Mouse (Mus musculus) retina, postnatal 1 day (tissue): ENCODE results near the gene Pbx4.

Experiments used
- DNase-seq: peaks from one replicate; pipeline ENCODE4 v3.0.0-alpha.2; 2012

Gene Pbx4

DNA sequence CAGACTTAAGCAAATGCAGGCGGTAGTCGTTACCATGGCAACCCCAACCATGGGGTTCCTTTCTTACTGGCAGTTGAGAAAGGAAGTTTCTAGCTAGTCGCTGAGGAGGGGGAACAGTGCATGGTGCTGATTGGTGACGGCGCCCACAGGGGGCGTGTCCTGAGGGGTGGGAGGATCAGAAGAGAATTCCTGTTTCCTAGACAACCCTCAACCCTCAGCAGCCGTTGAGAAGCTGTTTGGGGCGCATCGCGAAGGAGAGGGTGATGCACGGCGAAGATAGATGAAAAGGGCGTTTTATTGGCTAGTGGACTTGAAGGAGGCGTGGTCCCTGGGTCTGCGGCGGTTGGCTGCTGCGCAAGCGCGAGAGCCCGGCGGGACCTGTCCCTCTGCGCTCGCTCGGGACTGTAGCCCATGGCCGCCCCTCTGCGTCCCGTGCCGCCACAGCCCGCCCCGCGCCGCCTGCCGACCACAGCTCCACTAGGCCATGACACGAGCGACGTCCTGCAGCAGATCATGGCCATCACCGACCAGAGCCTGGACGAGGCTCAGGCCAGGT lies at the start of gene Pbx4:
Gene Pbx4, plus strand, starts transcription at position 194 of the 556 bp plus-strand sequence.
- peak; percentile 98 for DNase-seq

DNA sequence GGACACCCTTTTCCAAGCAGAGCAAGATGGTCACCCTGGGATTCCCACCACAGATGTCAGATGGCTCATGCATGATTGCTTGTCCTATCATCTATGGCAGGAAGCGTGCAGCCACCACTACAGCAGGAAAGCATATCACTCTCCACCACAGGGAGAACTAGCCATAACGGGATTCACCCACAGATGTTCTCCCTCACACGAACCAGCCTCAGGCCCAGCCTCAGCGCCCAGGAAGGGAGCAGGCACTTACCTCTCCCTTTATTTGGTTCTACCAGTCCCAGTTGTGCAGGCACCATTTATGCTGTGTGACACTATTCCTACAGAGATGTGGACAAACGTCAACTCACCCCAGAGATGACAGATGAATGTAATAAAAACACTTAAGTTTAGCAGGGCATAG lies 43.2 kb upstream of the Pbx4 start:
- DNase-seq, result no peak

DNA sequence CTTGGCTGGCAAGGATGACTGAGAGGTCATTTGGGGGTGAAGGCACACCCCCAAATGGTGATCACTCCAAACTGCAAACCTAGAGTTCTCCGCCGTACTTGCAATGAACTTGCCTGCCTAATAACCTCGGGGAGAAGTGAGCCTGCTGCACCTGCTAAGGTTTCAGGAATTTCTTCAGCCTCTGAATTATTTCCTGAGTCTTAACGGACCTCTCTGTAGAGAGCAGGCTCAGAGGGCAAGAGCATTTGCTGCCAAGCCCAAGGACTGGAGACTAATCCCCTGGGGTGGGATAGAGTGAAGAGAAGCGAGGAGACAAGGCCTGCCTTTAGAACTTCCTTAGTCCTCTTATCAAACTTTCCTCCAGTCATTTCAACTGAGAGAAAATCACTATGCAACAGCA lies 42.6 kb upstream of the Pbx4 start:
- no peak for DNase-seq

DNA sequence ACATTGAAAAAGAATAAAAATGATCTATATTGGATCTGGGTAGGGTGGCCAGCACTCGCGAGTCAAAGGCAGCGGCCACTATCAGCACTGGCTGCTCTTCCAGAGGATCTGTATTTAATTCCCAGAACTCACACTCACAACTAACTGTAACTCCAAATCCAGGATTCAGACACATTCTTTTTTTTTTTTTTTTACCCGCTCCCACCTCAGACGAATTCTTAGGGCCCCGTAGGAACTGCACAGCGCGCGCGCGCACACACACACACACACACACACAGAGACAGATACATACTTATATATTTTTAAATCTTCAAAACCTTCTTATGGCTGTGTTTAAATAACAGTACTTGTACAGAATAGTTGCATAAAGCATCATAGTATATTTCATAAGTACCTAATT lies 41.9 kb upstream of the Pbx4 start:
- DNase-seq, result peak; percentile 7

DNA sequence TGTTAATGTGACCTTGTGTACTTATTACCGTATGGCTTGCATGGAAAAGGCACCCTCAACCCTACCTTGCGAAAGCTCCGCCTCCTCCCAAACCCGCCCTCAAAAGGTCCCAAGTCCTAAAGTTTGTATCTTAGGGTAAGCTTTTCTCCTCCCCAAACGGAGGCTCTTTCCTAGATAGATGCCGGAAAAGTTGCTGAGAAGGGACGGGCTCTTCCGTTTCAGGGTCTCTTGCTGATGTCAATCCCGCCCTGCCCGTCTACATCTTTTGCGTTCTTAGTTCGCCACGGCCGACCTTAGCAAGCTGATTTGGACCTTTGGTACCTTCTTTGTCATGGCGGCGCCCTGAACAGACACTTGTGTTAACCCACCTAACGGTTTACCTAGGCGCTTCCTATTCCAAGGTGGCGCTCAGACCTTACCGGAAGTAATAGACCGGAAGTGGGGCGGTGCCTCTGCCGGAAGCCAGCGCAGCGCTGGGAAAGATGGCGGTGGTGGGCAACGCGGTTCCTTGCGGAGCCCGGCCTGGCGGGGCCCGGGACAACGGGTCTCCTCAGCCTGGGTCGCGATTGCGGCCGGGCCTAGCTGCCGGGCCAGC lies 41.4 kb upstream of the Pbx4 start, which contains the start of the genes Atp13a1 and Zfp866:
Gene Atp13a1, plus strand, starts transcription at position 391 of the 595 bp plus-strand sequence.
Gene Zfp866, minus strand, starts transcription at position 406 of the 595 bp plus-strand sequence.
- peak; percentile 94 for DNase-seq

GRCm38 (mm10) chr8:69791415-69792068 lies 40.7 kb upstream of the Pbx4 start:
- DNase-seq, result peak; percentile 60

DNA sequence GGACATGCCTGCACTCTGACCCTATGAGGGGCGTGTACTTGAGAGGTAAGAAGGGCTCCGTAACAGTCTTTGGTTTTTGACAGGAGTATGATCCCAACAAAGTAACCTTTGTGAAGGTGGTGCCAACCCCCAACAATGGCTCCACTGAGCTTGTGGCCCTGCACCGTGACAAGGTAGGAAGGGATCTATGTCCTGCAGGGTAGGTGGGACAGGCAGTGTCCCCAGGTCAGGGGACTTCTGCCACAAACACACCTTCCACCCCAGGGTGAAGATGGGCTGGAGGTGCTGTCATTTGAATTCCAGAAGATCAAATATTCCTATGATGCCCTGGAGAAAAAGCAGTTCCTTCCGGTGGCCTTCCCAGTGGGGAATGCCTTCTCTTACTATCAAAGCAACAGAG lies 38.6 kb upstream of the Pbx4 start:
- DNase-seq, result no peak

DNA sequence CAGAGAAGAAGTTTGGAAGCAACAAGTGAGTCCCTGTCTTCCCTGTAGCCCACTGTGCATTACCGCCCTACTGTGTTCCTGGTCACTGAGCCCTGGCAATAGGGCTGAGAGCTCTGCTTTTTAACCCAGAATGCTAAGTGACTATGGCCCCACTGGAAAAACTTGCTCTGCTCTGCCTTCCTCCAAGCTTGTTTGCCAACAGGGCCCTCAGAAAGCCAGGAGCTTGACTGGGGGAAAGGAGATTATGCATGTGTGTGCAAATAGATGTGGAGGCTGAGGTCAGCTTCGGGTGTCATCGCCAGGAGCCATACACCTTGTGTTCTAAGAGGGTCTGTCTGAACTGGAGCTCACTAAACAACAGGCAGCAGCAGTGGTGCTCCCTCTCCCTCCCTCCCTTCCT lies 38.2 kb upstream of the Pbx4 start:
- no peak for DNase-seq

- DNase-seq, result no peak
Measured at GRCm38 (mm10) chr8:69794901-69795300, 37.4 kb upstream of the Pbx4 start.

GRCm38 (mm10) chr8:69796721-69797345 lies 35.5 kb upstream of the Pbx4 start:
- no peak for DNase-seq

GRCm38 (mm10) chr8:69797661-69798060 lies 34.6 kb upstream of the Pbx4 start:
- no peak for DNase-seq

DNA sequence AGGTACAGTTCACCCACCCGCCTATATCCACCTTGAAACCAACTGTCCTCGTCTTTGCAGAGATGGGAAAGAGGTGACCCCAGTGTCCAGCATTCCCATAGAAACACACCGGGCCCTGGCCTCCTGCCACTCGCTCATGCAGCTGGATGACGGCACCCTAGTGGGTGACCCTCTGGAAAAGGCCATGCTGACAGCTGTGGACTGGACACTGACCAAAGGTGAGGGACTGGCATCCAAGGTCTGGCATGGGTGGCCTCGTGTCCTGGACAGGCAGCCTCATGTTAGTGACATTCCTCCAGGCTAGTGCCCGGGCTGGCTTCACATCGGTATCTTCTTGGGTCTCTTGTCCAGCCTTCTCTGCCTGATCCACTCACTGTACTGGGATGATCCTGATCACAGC lies 33.0 kb upstream of the Pbx4 start:
- DNase-seq, result no peak

- DNase-seq, result no peak
Measured at GRCm38 (mm10) chr8:69799946-69800345, 32.3 kb upstream of the Pbx4 start.

GRCm38 (mm10) chr8:69801796-69802195 lies 30.5 kb upstream of the Pbx4 start:
- DNase-seq, result no peak

- DNase-seq, result no peak
Measured at GRCm38 (mm10) chr8:69802216-69802615, 30.1 kb upstream of the Pbx4 start.

GRCm38 (mm10) chr8:69803366-69803765 lies 28.9 kb upstream of the Pbx4 start:
- DNase-seq, result no peak

DNA sequence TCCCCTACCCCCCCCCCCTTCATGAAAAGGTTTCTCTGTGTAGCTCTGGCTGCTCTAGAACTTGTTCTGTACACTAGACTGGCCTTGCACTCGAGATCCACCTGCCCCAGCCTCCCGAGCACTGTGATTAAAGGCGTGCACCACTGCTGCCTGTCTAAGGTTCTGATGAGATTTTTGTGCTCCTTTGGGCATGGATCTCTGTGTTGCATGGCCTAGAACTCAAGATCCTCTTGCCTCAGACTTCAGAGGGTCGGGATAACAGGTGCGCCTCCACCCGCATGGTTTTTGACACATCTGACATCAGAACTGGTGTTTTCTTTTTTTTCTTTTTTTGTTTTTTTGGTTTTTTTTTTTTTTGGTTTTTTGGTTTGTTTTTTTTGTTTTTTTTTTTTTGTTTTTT lies 27.8 kb upstream of the Pbx4 start:
- DNase-seq, result no peak

DNA sequence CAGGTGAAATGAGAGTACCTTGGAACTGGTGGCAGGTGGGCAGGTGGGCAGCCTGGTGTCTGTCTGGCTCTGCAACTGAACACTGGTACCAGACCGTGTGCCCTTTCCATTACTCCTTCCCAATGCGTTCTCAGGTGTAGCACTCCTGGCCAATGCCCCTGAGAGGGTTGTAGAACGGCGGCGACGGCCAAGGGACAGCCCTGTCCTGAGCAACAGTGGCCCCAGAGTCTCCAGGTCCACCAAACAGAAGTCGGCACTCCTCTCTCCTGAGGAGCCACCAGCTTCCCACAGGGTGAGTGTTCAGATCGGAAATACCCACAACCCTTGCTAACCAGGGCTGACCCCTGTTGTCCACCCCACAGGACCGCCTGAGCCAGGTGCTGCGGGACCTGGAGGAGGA lies 27.2 kb upstream of the Pbx4 start:
- no peak for DNase-seq

- no peak for DNase-seq
Measured at GRCm38 (mm10) chr8:69805491-69805890, 26.8 kb upstream of the Pbx4 start.

GRCm38 (mm10) chr8:69807236-69807635 lies 25.1 kb upstream of the Pbx4 start:
- no peak for DNase-seq

DNA sequence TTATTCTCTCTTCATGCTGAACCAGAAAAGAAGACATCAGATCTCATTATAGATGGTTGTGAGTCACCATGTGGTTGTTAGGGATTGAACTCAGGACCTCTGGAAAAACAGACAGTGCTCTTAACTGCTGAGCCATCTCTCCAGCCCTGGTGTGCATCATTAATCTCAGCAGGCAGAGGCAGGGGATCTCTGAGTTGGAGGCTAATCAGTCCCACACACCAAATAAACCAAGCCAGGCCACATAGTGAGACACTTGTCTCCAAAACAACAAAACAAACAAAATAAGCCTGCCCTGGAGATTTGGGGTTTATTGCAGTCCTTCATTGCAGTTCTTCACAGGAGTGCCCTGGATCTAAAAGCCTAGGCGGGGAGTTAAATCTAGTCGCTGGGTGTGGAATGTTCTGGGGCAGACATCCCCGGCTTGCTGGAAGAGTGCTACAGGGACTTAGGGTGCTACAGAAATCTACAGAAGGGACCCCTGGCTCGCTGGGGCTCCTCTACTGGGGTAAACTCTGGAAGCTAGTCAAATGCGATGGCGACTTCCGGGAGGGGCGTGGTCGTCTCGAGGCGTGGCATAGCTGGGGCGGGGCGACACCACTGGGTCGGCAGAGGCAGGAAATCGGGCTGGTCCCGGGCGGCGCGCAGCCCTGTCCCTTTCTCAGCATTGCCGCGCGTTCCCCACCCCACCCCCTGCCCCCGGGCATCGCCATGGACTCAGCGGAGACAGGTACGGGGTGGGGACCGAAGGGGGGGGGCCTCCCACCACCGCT lies 24.0 kb upstream of the Pbx4 start, which contains the start of gene Gmip:
Gene Gmip, plus strand, starts transcription at position 586 of the 770 bp plus-strand sequence.
- peak; percentile 79 for DNase-seq

DNA sequence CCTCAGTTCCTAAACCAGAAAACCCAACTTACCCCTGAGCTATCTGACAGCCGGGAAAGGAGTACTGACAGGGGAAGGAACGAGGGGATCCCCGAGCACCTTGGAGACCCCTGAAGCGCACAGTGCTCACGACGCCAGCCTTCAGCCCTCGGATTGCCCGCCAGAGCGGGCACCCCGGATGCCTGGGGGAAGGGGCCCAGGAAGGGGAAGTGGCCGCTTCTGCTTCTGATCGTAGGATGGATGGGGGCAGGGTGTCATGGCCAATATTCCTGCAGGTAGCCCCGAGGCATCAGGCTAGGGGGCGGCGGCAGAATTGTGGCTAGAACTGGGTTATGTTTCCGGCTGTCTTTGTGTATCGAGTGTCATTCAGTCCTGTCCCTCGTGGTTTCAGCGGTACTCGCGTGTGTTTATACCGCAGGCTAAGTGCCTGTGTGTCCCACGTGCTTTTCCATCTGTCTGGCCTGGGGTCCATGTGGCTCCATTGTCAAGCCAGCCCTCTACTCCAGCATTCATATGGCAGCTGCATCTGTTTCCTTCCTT lies 23.4 kb upstream of the Pbx4 start:
- peak; percentile 58 for DNase-seq

DNA sequence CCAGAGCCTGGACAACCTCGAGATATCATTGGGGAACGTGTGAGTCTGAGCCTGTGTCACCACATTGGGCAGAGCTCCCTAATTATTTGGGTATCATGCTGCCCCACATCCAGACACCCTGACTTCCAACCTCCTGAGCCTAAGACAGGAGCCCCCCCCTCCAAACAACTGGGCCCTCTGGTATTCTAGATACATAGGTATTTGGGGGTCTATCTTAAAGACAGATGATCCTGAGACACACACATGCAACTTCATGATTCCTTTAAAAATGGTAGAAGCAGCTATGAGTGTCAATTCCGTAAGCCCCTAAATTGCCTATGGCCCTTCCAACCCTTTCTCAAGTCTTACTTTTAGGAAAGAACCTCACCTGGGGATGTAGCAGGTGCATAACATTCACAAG lies 22.5 kb upstream of the Pbx4 start:
- DNase-seq, result no peak
